Mouse (Mus musculus) liver, embryonic 11.5 days (tissue): Measurements from ENCODE around the gene Srp14. TPM values are rescaled to one million over a fixed set of nuclear protein-coding genes. Genes with fewer than 3 reads are reported as not detected.

Experiments
- ATAC-seq: fragments of 200-750 bp; cut with Nextera tagmentation; replicated peaks from 2 replicates; pipeline ENCODE4 v1.8.0; 2017; ENCODE audit warnings: moderate number of reproducible peaks, mild to moderate bottlenecking, moderate TSS enrichment, moderate library complexity; ENCODE audit not compliant: low FRiP score
- DNase-seq: peaks from one replicate; pipeline ENCODE4 v3.0.0-alpha.2; 2017; ENCODE audit warnings: low spot score
- H3K27ac ChIP-seq: fragments of 300-500 bp; sonication (generic); 2 replicates; pipeline ENCODE4 v1.5.1; 2014; ENCODE audit warnings: mild to moderate bottlenecking, low read depth, low read length, control low read depth
- H3K27me3 ChIP-seq: fragments of 300-500 bp; sonication (generic); replicated peaks from 2 replicates; pipeline ENCODE4 v1.6.1; 2014; ENCODE audit warnings: low read length, mixed read lengths; ENCODE audit not compliant: control insufficient read depth, insufficient read depth
- H3K36me3 ChIP-seq: fragments of 300-500 bp; sonication (generic); 2 replicates; pipeline ENCODE4 v1.6.1; 2014; ENCODE audit warnings: mild to moderate bottlenecking, low read length, moderate library complexity, mixed read lengths; ENCODE audit not compliant: control insufficient read depth, insufficient read depth
- H3K4me1 ChIP-seq: fragments of 300-500 bp; sonication (generic); replicated peaks from 2 replicates; pipeline ENCODE4 v1.6.1; 2014; ENCODE audit warnings: low read length, mixed read lengths; ENCODE audit not compliant: control insufficient read depth, insufficient read depth
- H3K4me2 ChIP-seq: fragments of 300-500 bp; sonication (generic); 2 replicates; pipeline ENCODE4 v1.6.1; 2014; ENCODE audit warnings: mild to moderate bottlenecking, control low read depth, moderate library complexity
- H3K4me3 ChIP-seq: fragments of 300-500 bp; sonication (generic); 2 replicates; pipeline ENCODE4 v1.5.1; 2014; ENCODE audit warnings: low read depth, low read length, control low read depth
- H3K9ac ChIP-seq: fragments of 300-500 bp; sonication (generic); 2 replicates; pipeline ENCODE4 v1.6.1; 2014; ENCODE audit warnings: low read depth, low read length, control low read depth
- H3K9me3 ChIP-seq: fragments of 300-500 bp; sonication (generic); 2 replicates; pipeline ENCODE4 v1.6.1; 2016; ENCODE audit warnings: low read length, inconsistent platforms, mixed read lengths; ENCODE audit not compliant: control insufficient read depth
- WGBS: fragments of 180-500 bp; shearing (Covaris S2); extraction: QIAGEN DNeasy Blood & Tissue Kit; methylation state at CpG from one replicate; pipeline ENCODE4 v1.1.7; 2014; 5-methylcytosine and 5-hydroxymethylcytosine counted together
- polyA plus RNA-seq: library from polyadenylated mRNA; unstranded; fragments of >200 nt; fragmentation: Nextera tagmentation; extraction: Ambion mirVana; gene quantifications from 2 replicates; pipeline ENCODE4 v1.2.1, GENCODE M21; 2014

The Srp14 gene
- polyA plus RNA-seq, 1 experiment from 2014 or later: 195 TPM

DNA sequence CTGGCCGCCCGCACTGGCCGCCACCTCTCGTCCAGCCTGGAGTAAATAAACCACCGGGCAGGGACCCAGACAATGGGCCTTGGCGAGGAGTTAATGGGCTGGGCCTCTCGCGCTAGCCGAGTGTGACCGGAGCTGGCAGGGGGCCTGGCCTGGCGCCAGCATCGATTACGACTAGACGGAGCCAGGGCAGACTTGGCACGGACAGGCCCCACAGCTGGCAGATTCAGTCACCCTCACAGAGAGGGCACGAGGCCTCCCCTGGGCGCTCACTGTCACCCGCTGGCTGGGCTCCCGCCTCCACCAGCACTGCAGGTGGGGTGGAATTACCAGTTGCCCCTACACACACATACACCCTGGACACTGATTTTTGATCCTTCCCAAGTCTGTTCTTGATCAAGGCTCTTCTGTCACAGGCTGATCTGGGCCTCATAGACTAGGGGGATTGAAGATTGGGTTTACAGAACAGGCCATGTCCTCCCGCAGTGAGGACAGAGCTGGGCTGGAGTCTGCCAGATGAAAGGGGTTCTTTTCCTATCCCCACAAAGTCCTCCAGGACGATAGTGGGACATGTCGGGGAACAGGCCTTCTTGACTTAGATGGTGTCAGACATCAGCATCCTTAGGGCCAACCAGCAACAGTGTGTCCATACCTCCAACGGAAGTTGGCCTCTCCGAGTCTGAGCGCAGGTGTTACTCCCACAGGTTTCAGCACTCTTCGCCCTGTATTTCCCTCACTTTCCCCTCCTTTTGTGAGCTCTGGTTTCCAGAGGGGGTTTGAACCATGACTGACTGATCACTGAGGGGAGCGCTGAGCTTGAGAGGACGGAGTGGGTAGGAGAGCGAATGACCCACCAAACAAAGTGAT, 31.2 kb upstream of the Srp14 start:
- Histone ChIP-seq H3K27ac (no peak overlapping the region), H3K9me3 (no peaks in the 10 kb centered on the region), H3K4me3 (no peak overlapping the region), H3K9ac (no peak overlapping the region), H3K27me3 (no peaks in the 10 kb centered on the region), H3K4me2 (no peak overlapping the region), H3K4me1 (peaks cover 5% of the 10 kb centered on the region; the same call in 1 of the 2 replicates), H3K36me3 (no peaks in the 10 kb centered on the region)
- 70% methylated on average over 29 of the region's 29 CpGs for WGBS
- DNase-seq (no peak), ATAC-seq (no peak)

- no peaks in the 10 kb centered on the region for H3K27me3 ChIP-seq
- H3K9me3 ChIP-seq: no peaks in the 10 kb centered on the region
- no peak overlapping the region for H3K4me2 ChIP-seq
- 75% methylated on average over 8 of the region's 8 CpGs for WGBS
- H3K4me1 ChIP-seq: peaks cover 5% of the 10 kb centered on the region; the same call in 1 of the 2 replicates
- no peaks in the 10 kb centered on the region for H3K36me3 ChIP-seq
- H3K9ac ChIP-seq: no peak overlapping the region
- ATAC-seq: no peak
- no peak overlapping the region for H3K4me3 ChIP-seq
- H3K27ac ChIP-seq: no peak overlapping the region
- no peak for DNase-seq
Measured at GRCm38 (mm10) chr2:118509688-118510446, 30.4 kb upstream of the Srp14 start.

DNA sequence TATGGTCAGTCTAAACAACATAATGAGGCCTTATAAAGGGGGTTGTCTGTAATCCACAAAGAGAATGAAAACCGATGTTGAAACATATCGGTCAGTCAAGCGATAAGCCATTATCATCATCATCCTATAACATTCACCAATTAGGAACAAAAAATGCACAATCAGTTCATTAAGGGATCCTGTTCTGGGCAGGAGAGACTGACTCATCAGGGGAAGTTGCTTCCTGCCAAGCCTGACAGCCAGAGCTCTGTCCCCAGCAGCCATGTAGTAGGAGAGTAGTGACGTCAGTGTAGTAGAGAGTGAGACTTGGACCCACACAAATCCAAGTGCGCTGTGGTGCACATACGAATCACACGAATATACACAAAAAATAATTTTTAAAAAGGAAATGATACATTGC, 27.6 kb upstream of the Srp14 start:
- H3K27me3 ChIP-seq: no peaks in the 10 kb centered on the region
- no peak overlapping the region for H3K9ac ChIP-seq
- H3K4me3 ChIP-seq: no peak overlapping the region
- H3K27ac ChIP-seq: no peak overlapping the region
- no peak for DNase-seq
- H3K36me3 ChIP-seq: no peaks in the 10 kb centered on the region
- no peak overlapping the region for H3K4me2 ChIP-seq
- 77% methylated on average over 7 of the region's 7 CpGs for WGBS
- H3K4me1 ChIP-seq: peaks cover 5% of the 10 kb centered on the region; the same call in 1 of the 2 replicates
- ATAC-seq: no peak
- H3K9me3 ChIP-seq: no peaks in the 10 kb centered on the region

GRCm38 (mm10) chr2:118500191-118500590, 20.7 kb upstream of the Srp14 start:
- Histone ChIP-seq H3K4me3 (no peak overlapping the region), H3K9ac (no peak overlapping the region), H3K4me1 (no peaks in the 10 kb centered on the region), H3K27me3 (no peaks in the 10 kb centered on the region), H3K36me3 (no peaks in the 10 kb centered on the region), H3K4me2 (no peak overlapping the region), H3K27ac (no peak overlapping the region), H3K9me3 (no peaks in the 10 kb centered on the region)
- 74% methylated on average over 2 of the region's 2 CpGs for WGBS
- ATAC-seq: no peak
- no peak for DNase-seq

GRCm38 (mm10) chr2:118499135-118499961, 19.8 kb upstream of the Srp14 start:
- no peaks in the 10 kb centered on the region for H3K9me3 ChIP-seq
- ATAC-seq (no peak), DNase-seq (no peak)
- no peak overlapping the region for H3K27ac ChIP-seq
- no peak overlapping the region for H3K9ac ChIP-seq
- H3K4me1 ChIP-seq: no peaks in the 10 kb centered on the region
- H3K4me2 ChIP-seq: no peak overlapping the region
- no peaks in the 10 kb centered on the region for H3K36me3 ChIP-seq
- no peaks in the 10 kb centered on the region for H3K27me3 ChIP-seq
- WGBS: 30% methylated on average over 20 of the region's 20 CpGs
- H3K4me3 ChIP-seq: no peak overlapping the region

DNA sequence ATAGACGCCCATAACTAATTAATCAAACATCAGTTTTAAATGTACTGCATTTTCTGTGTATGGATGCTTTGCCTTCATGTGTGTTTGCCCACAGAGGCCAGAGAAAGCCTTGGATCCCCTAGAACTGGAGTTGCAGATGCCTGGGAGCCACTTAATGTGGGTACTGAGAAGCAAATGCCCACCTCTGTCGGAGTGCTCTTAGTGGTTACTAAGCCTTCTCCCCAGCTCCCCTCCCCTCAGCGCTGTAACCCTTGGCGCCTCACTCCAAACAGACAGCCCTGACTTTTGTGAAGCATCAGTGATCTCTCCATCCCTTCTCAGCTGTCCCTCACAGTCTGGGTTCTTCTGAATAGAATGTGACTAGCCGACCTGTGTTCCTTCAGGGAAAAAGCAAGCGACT, 19.0 kb upstream of the Srp14 start:
- ATAC-seq: no peak
- H3K4me2 ChIP-seq: no peak overlapping the region
- no peak overlapping the region for H3K4me3 ChIP-seq
- WGBS: 82% methylated on average over 6 of the region's 6 CpGs
- H3K9ac ChIP-seq: no peak overlapping the region
- no peaks in the 10 kb centered on the region for H3K9me3 ChIP-seq
- no peaks in the 10 kb centered on the region for H3K4me1 ChIP-seq
- H3K27ac ChIP-seq: no peak overlapping the region
- H3K27me3 ChIP-seq: no peaks in the 10 kb centered on the region
- DNase-seq: no peak
- no peaks in the 10 kb centered on the region for H3K36me3 ChIP-seq

GRCm38 (mm10) chr2:118497890-118498289, 18.4 kb upstream of the Srp14 start:
- no peak for DNase-seq
- 79% methylated on average over 5 of the region's 5 CpGs for WGBS
- H3K27me3 ChIP-seq: no peaks in the 10 kb centered on the region
- H3K27ac ChIP-seq: no peak overlapping the region
- ATAC-seq: no peak
- H3K4me2 ChIP-seq: no peak overlapping the region
- no peak overlapping the region for H3K4me3 ChIP-seq
- H3K9me3 ChIP-seq: no peaks in the 10 kb centered on the region
- no peak overlapping the region for H3K9ac ChIP-seq
- no peaks in the 10 kb centered on the region for H3K4me1 ChIP-seq
- H3K36me3 ChIP-seq: no peaks in the 10 kb centered on the region

GRCm38 (mm10) chr2:118495024-118495423, 15.5 kb upstream of the Srp14 start:
- H3K27me3 ChIP-seq: no peaks in the 10 kb centered on the region
- DNase-seq (no peak), ATAC-seq (no peak)
- no peaks in the 10 kb centered on the region for H3K9me3 ChIP-seq
- no peak overlapping the region for H3K4me2 ChIP-seq
- H3K36me3 ChIP-seq: no peaks in the 10 kb centered on the region
- H3K9ac ChIP-seq: no peak overlapping the region
- WGBS: 76% methylated on average over 9 of the region's 9 CpGs
- H3K4me3 ChIP-seq: no peak overlapping the region
- H3K4me1 ChIP-seq: peaks cover 9% of the 10 kb centered on the region; the same call in 1 of the 2 replicates
- no peak overlapping the region for H3K27ac ChIP-seq
